Mouse (Mus musculus) embryonic facial prominence, embryonic 15.5 days (tissue): ENCODE measurements around the gene Cdk14. TPM values are rescaled to one million over a fixed set of nuclear protein-coding genes. Genes with fewer than 3 reads are reported as not detected.

Source experiments
- ATAC-seq: fragments of 200-750 bp; cut with Nextera tagmentation; 2 replicates; pipeline ENCODE4 v1.8.0; 2017; ENCODE audit warnings: low read depth, moderate TSS enrichment; ENCODE audit not compliant: insufficient number of reproducible peaks, low FRiP score, low TSS enrichment
- H3K27ac ChIP-seq: fragments of 300-500 bp; sonication (generic); replicated peaks from 2 replicates; pipeline ENCODE4 v1.5.1; 2015; ENCODE audit warnings: mild to moderate bottlenecking, inconsistent platforms
- H3K27me3 ChIP-seq: fragments of 300-500 bp; sonication (generic); 2 replicates; pipeline ENCODE4 v1.6.1; 2015; ENCODE audit warnings: inconsistent platforms
- H3K36me3 ChIP-seq: fragments of 300-500 bp; sonication (generic); 2 replicates; pipeline ENCODE4 v1.6.1; 2015; ENCODE audit warnings: mild to moderate bottlenecking, inconsistent platforms
- H3K4me1 ChIP-seq: fragments of 300-500 bp; sonication (generic); 2 replicates; pipeline ENCODE4 v1.6.1; 2015; ENCODE audit warnings: inconsistent platforms
- H3K4me2 ChIP-seq: fragments of 300-500 bp; sonication (generic); replicated peaks from 2 replicates; pipeline ENCODE4 v1.6.1; 2015; ENCODE audit warnings: mild to moderate bottlenecking, inconsistent platforms
- H3K4me3 ChIP-seq: fragments of 300-500 bp; sonication (generic); replicated peaks from 2 replicates; pipeline ENCODE4 v1.5.1; 2015; ENCODE audit warnings: mild to moderate bottlenecking, inconsistent platforms
- H3K9ac ChIP-seq: fragments of 300-500 bp; sonication (generic); 2 replicates; pipeline ENCODE4 v1.6.1; 2015; ENCODE audit warnings: inconsistent platforms
- H3K9me3 ChIP-seq: fragments of 300-500 bp; sonication (generic); replicated peaks from 2 replicates; pipeline ENCODE4 v1.6.1; 2016; ENCODE audit warnings: inconsistent platforms
- WGBS: fragments of 180-500 bp; shearing (Covaris S2); methylation state at CpG from one replicate; pipeline ENCODE4 v1.1.7; 2015; 5-methylcytosine and 5-hydroxymethylcytosine counted together
- microRNA-seq: library from miRNA; unstranded; fragments of <30 nt; microRNA quantifications from one replicate; pipeline ENCODE4, GENCODE M21; 2016; ENCODE audit warnings: borderline number of aligned reads
- polyA plus RNA-seq: library from polyadenylated mRNA; unstranded; fragments of >200 nt; fragmentation: Nextera tagmentation; extraction: Ambion mirVana; gene quantifications from 2 replicates; pipeline ENCODE4 v1.2.1, GENCODE M21; 2015

Cdk14 gene
- polyA plus RNA-seq, 1 experiment from 2014 or later: 24.5 TPM

GRCm38 (mm10) chr5:4754701-4755281 is 665.3 kb downstream of the Cdk14 start:
- no peak for ATAC-seq
- peaks cover 22% of the 10 kb centered on the region for H3K4me1 ChIP-seq
- H3K9ac ChIP-seq: no peak overlapping the region; the same call in 1 of the 2 replicates
- no peaks in the 10 kb centered on the region for H3K36me3 ChIP-seq
- peak overlapping the region; percentile 94 for H3K4me2 ChIP-seq
- H3K27me3 ChIP-seq: no peaks in the 10 kb centered on the region
- H3K9me3 ChIP-seq: no peaks in the 10 kb centered on the region
- WGBS: 27% methylated on average over 9 of the region's 9 CpGs
- H3K27ac ChIP-seq: no peak overlapping the region
- H3K4me3 ChIP-seq: peak overlapping the region; percentile 78

Small RNAs within 50 kb of the gene (microRNA-seq; reads per million reads assigned to microRNA genes)
- not detected for gene Gm25037
- not detected for gene Gm44483

Other genes with a start within 250 kb of the Cdk14 start
- not detected in 2 replicates for gene 1700015F17Rik, start 58.8 kb upstream of the Cdk14 start, polyA plus RNA-seq
- 16.4 and 18.6 TPM in 2 replicates for gene Cldn12, start 94.6 kb upstream of the Cdk14 start, polyA plus RNA-seq
- 19.4 TPM in 2 replicates for gene Gtpbp10, start 139.2 kb upstream of the Cdk14 start, polyA plus RNA-seq
- 1.5 and 2.3 TPM in 2 replicates for gene Gm8773, start 153.5 kb upstream of the Cdk14 start, polyA plus RNA-seq
- gene Cfap69, start 243.9 kb upstream of the Cdk14 start, polyA plus RNA-seq: 6.2 and 7.3 TPM in 2 replicates